Comparison of ENCODE assay signal across 17 mouse cellular contexts in the genomic region with DNA sequence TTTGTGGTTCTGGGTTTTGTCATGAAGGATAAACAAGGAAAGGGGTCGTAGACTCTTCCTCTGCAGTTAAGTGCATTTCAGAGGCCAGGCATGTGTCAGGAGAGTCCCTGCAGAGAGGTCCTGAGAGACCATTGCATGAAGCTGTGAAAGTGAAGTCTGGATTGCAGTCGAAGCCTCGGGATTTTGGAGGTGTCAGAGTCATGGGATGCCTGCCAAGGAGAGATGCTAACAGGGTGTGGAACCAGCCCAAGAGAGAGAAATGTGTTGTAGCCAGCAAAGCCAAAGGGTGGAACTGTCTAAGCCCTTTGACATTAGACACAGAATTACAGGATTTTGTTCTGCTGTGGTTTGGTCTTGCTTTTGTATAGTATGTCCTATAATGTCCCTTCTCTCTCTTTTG.
DNase-seq lines count a peak whose midpoint lies in the region; ATAC-seq lines count a peak whose summit lies in the region.
"Had no signal": no experiment of that assay in that cellular context is flagged by ENCODE, and none has a peak within 500 bp of the region (broad histone marks: within the 10 kb centered on the region; RNA-seq: fewer than 3 reads in every experiment).

No protein-coding gene starts in this region.

- H3K27me3 ChIP-seq in heart, embryonic 12.5 days (replicated peaks): no peaks in the 10 kb centered on the region
- H3K27me3 ChIP-seq: heart, embryonic 15.5 days; midbrain, embryonic 12.5 days; neural tube, embryonic 13.5 days had no signal

- H3K4me1 ChIP-seq in heart, embryonic 12.5 days (replicated peaks): no peaks in the 10 kb centered on the region
- H3K4me1 ChIP-seq: heart, embryonic 15.5 days; hindbrain, embryonic 10.5 days; midbrain, embryonic 12.5 days; neural tube, embryonic 13.5 days had no signal

- no peaks in the 10 kb centered on the region for H3K36me3 ChIP-seq in heart, embryonic 12.5 days
- H3K36me3 ChIP-seq: heart, embryonic 15.5 days; hindbrain, embryonic 10.5 days; midbrain, embryonic 12.5 days; neural tube, embryonic 13.5 days had no signal

- no peak overlapping the region for H3K27ac ChIP-seq in heart, embryonic 12.5 days (ENCODE audit: poor library complexity, severe bottlenecking)
- H3K27ac ChIP-seq: heart, embryonic 15.5 days; hindbrain, embryonic 10.5 days; midbrain, embryonic 12.5 days; neural tube, embryonic 13.5 days had no signal

- DNase-seq in heart, adult 11 months: peak; percentile 80
- peak; percentile 80 for DNase-seq in brain, adult 2 months (ENCODE audit: low read depth, low spot score)
- peak; percentile 80 for DNase-seq in cerebellum, adult 9-10 months
- DNase-seq in gastrocnemius, postnatal 14 days: peak; percentile 20
- DNase-seq in lung, postnatal 36 days: no peak
- no peak for DNase-seq in embryo, embryonic 10 days (ENCODE audit: low spot score)
- DNase-seq: adrenal gland, postnatal 36 days; kidney, postnatal 4 days; lung, adult 18-20 months; thymus, postnatal 4 days had no signal

- no peak overlapping the region for H3K4me3 ChIP-seq in heart, embryonic 12.5 days
- H3K4me3 ChIP-seq: erythroblast, embryonic 14.5 days; heart, embryonic 15.5 days; hindbrain, embryonic 10.5 days; midbrain, embryonic 12.5 days; neural tube, embryonic 13.5 days had no signal

- no peaks in the 10 kb centered on the region for H3K9me3 ChIP-seq in heart, embryonic 12.5 days (replicated peaks)
- H3K9me3 ChIP-seq: heart, embryonic 15.5 days; hindbrain, embryonic 10.5 days; neural tube, embryonic 13.5 days had no signal

- no peak overlapping the region for H3K4me2 ChIP-seq in heart, embryonic 12.5 days
- H3K4me2 ChIP-seq: heart, embryonic 15.5 days; midbrain, embryonic 12.5 days; neural tube, embryonic 13.5 days had no signal

- WGBS in heart, embryonic 12.5 days: 15% methylated on average over 3 of the region's 3 CpGs

- no peak for ATAC-seq in heart, embryonic 12.5 days (ENCODE audit: insufficient number of reproducible peaks, low FRiP score)
- ATAC-seq in CD4-positive, CD25-positive, alpha-beta regulatory T cell, adult 4 months: no peak

- no peak overlapping the region for H3K9ac ChIP-seq in heart, embryonic 12.5 days
- H3K9ac ChIP-seq: heart, embryonic 15.5 days; midbrain, embryonic 12.5 days; neural tube, embryonic 13.5 days had no signal

- intact Hi-C loops in gastrocnemius, postnatal 14 days (cut with DNase I; ENCODE audit: low total_unique reads): no loop called here

Comparison
In these comparisons a context has a peak if more than half of its experiments do, and no peak if none do; other contexts are left out.
1. DNase-seq: peak in heart, adult 11 months (single experiment), brain, adult 2 months (single experiment), cerebellum, adult 9-10 months (single experiment) and gastrocnemius, postnatal 14 days (single experiment); none in lung, postnatal 36 days (single experiment) and embryo, embryonic 10 days (single experiment).